Mouse (Mus musculus): Measurements from ENCODE around the gene Chl1.

DNA sequence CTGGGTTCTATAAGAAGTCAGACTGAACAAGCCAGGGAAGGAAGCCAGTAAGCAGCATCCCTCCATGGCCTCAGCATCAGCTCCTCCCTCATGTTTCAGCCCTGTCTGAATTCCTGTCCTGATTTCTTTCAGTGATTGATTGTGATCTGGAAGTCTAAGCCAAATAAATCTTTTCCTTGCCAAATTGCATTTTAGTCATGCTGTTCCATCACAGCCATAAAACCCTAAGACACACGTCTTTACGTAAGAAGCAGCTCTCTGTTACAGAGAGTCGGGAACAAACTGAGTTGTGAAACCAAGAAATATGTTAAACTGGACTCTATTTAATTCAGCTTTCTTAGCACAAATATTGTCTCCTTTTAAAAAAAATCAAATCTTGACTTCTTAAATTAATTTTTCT lies 102.2 kb downstream of the Chl1 start:
- TF ChIP-seq CTCF (IDR thresholded peaks at IDR 0.05; ENCODE audit: low read depth, low read length) (no peak), POLR2A (IDR thresholded peaks at IDR 0.05; ENCODE audit: insufficient read depth, low read length) (no peak), EP300 (IDR thresholded peaks at IDR 0.05; ENCODE audit: insufficient read depth, low read depth, low read length) (no peak)

Data from ES-Bruce4 (cell line).